Mouse (Mus musculus) bone marrow, adult 2 months (tissue): ENCODE data around the gene Gp2.

Experiments used
- CTCF ChIP-seq: fragments of 200-500 bp; IDR thresholded peaks from 2 replicates; pipeline ENCODE4 v1.5.1; 2011; ENCODE audit warnings: low read length, control low read depth; ENCODE audit not compliant: control insufficient read depth, insufficient read depth
- POLR2A ChIP-seq: fragments of 200-500 bp; IDR thresholded peaks from 2 replicates; pipeline ENCODE4 v1.6.1; 2011; ENCODE audit warnings: low read depth, mild to moderate bottlenecking, control low read depth, low read length, borderline replicate concordance; ENCODE audit not compliant: control insufficient read depth

GRCm38 (mm10) chr7:119418523-119418922 lies 40.6 kb downstream of the Gp2 start:
- TF ChIP-seq POLR2A: no peak
- TF ChIP-seq CTCF: no peak
